Mouse (Mus musculus): ENCODE data around the gene Olfr1046. TPM values are rescaled to one million over a fixed set of nuclear protein-coding genes. Genes with fewer than 3 reads are reported as not detected.

Olfr1046 gene
- polyA plus RNA-seq, 1 experiment from 2014 or later = not detected

Other genes with a start within 250 kb of the Olfr1046 start
- gene Olfr1029, start 245.4 kb downstream of the Olfr1046 start, polyA plus RNA-seq (2015; fragmentation: Nextera tagmentation; extraction: Ambion mirVana) = not detected in 2 replicates
- gene Olfr1030, start 240.0 kb downstream of the Olfr1046 start, polyA plus RNA-seq (2015; fragmentation: Nextera tagmentation; extraction: Ambion mirVana) = not detected in 2 replicates
- not detected in 2 replicates for gene Olfr1031, start 229.0 kb downstream of the Olfr1046 start, polyA plus RNA-seq (2015; fragmentation: Nextera tagmentation; extraction: Ambion mirVana)
- not detected in 2 replicates for gene Olfr1032, start 213.8 kb downstream of the Olfr1046 start, polyA plus RNA-seq (2015; fragmentation: Nextera tagmentation; extraction: Ambion mirVana)
- gene Olfr1033, start 198.7 kb downstream of the Olfr1046 start, polyA plus RNA-seq (2015; fragmentation: Nextera tagmentation; extraction: Ambion mirVana) = 4.0 and 4.9 TPM in 2 replicates
- gene Olfr1034, start 173.5 kb downstream of the Olfr1046 start, polyA plus RNA-seq (2015; fragmentation: Nextera tagmentation; extraction: Ambion mirVana) = 0.04 and 0.10 TPM in 2 replicates
- not detected in 2 replicates for gene Olfr1036, start 145.3 kb downstream of the Olfr1046 start, polyA plus RNA-seq (2015; fragmentation: Nextera tagmentation; extraction: Ambion mirVana)
- not detected in 2 replicates for gene Olfr1037, start 131.9 kb downstream of the Olfr1046 start, polyA plus RNA-seq (2015; fragmentation: Nextera tagmentation; extraction: Ambion mirVana)
- not detected in 2 replicates for gene Olfr1039, start 83.4 kb downstream of the Olfr1046 start, polyA plus RNA-seq (2015; fragmentation: Nextera tagmentation; extraction: Ambion mirVana)
- gene Olfr1040, start 72.6 kb downstream of the Olfr1046 start, polyA plus RNA-seq (2015; fragmentation: Nextera tagmentation; extraction: Ambion mirVana) = not detected in 2 replicates
- not detected in 2 replicates for gene Olfr1042, start 57.5 kb downstream of the Olfr1046 start, polyA plus RNA-seq (2015; fragmentation: Nextera tagmentation; extraction: Ambion mirVana)
- gene Olfr1043, start 51.8 kb downstream of the Olfr1046 start, polyA plus RNA-seq (2015; fragmentation: Nextera tagmentation; extraction: Ambion mirVana) = not detected in 2 replicates
- not detected in 2 replicates for gene Olfr1044, start 41.5 kb downstream of the Olfr1046 start, polyA plus RNA-seq (2015; fragmentation: Nextera tagmentation; extraction: Ambion mirVana)
- not detected in 2 replicates for gene Olfr52, start 33.6 kb downstream of the Olfr1046 start, polyA plus RNA-seq (2015; fragmentation: Nextera tagmentation; extraction: Ambion mirVana)
- not detected in 2 replicates for gene Olfr1045, start 16.3 kb downstream of the Olfr1046 start, polyA plus RNA-seq (2015; fragmentation: Nextera tagmentation; extraction: Ambion mirVana)
- not detected in 2 replicates for gene Olfr1047, start 12.1 kb upstream of the Olfr1046 start, polyA plus RNA-seq (2015; fragmentation: Nextera tagmentation; extraction: Ambion mirVana)
- not detected in 2 replicates for gene Olfr1048, start 21.0 kb upstream of the Olfr1046 start, polyA plus RNA-seq (2015; fragmentation: Nextera tagmentation; extraction: Ambion mirVana)
- gene Olfr1049, start 39.0 kb upstream of the Olfr1046 start, polyA plus RNA-seq (2015; fragmentation: Nextera tagmentation; extraction: Ambion mirVana) = not detected in 2 replicates
- gene Olfr1051, start 59.8 kb upstream of the Olfr1046 start, polyA plus RNA-seq (2015; fragmentation: Nextera tagmentation; extraction: Ambion mirVana) = not detected in 2 replicates
- not detected in 2 replicates for gene Olfr1052, start 73.1 kb upstream of the Olfr1046 start, polyA plus RNA-seq (2015; fragmentation: Nextera tagmentation; extraction: Ambion mirVana)
- not detected in 2 replicates for gene Olfr1053, start 96.0 kb upstream of the Olfr1046 start, polyA plus RNA-seq (2015; fragmentation: Nextera tagmentation; extraction: Ambion mirVana)
- not detected in 2 replicates for gene Olfr1054, start 116.1 kb upstream of the Olfr1046 start, polyA plus RNA-seq (2015; fragmentation: Nextera tagmentation; extraction: Ambion mirVana)
- not detected in 2 replicates for gene Olfr1055, start 131.0 kb upstream of the Olfr1046 start, polyA plus RNA-seq (2015; fragmentation: Nextera tagmentation; extraction: Ambion mirVana)
- gene Olfr1056, start 143.2 kb upstream of the Olfr1046 start, polyA plus RNA-seq (2015; fragmentation: Nextera tagmentation; extraction: Ambion mirVana) = not detected in 2 replicates
- not detected in 2 replicates for gene Olfr1057, start 159.1 kb upstream of the Olfr1046 start, polyA plus RNA-seq (2015; fragmentation: Nextera tagmentation; extraction: Ambion mirVana)
- not detected in 2 replicates for gene Olfr1058, start 169.2 kb upstream of the Olfr1046 start, polyA plus RNA-seq (2015; fragmentation: Nextera tagmentation; extraction: Ambion mirVana)
- not detected in 2 replicates for gene Olfr1061, start 194.7 kb upstream of the Olfr1046 start, polyA plus RNA-seq (2015; fragmentation: Nextera tagmentation; extraction: Ambion mirVana)
- not detected in 2 replicates for gene Olfr1062, start 207.4 kb upstream of the Olfr1046 start, polyA plus RNA-seq (2015; fragmentation: Nextera tagmentation; extraction: Ambion mirVana)
- not detected in 2 replicates for gene Olfr1065, start 231.3 kb upstream of the Olfr1046 start, polyA plus RNA-seq (2015; fragmentation: Nextera tagmentation; extraction: Ambion mirVana)
- not detected in 2 replicates for gene Olfr1066, start 237.0 kb upstream of the Olfr1046 start, polyA plus RNA-seq (2015; fragmentation: Nextera tagmentation; extraction: Ambion mirVana)